Mouse (Mus musculus) heart, postnatal 0 days (tissue): ENCODE measurements around the gene Deup1. TPM values are rescaled to one million over a fixed set of nuclear protein-coding genes. Genes with fewer than 3 reads are reported as not detected.
"Not testable (repeated sequence)": the region's sequence is repeated elsewhere in the genome, so short reads cannot be mapped to it uniquely, and the experiment has no call there.

Experiments used
- ATAC-seq: fragments of 200-750 bp; cut with Nextera tagmentation; 2 replicates; pipeline ENCODE4 v1.8.0; 2017; ENCODE audit warnings: low read depth, moderate number of reproducible peaks, moderate library complexity; ENCODE audit not compliant: insufficient read depth
- DNase-seq: peaks from one replicate; pipeline ENCODE4 v3.0.0-alpha.2; 2016; ENCODE audit warnings: low spot score
- H3K27ac ChIP-seq: fragments of 300-500 bp; sonication (generic); 2 replicates; pipeline ENCODE4 v1.5.1; 2014; ENCODE audit warnings: low read depth, mild to moderate bottlenecking
- H3K27me3 ChIP-seq: fragments of 300-500 bp; sonication (generic); 2 replicates; pipeline ENCODE4 v1.6.1; 2014; ENCODE audit warnings: low read length, mixed read lengths; ENCODE audit not compliant: control insufficient read depth, insufficient read depth
- H3K36me3 ChIP-seq: fragments of 300-500 bp; sonication (generic); replicated peaks from 2 replicates; pipeline ENCODE4 v1.6.1; 2014; ENCODE audit warnings: low read length, mixed read lengths; ENCODE audit not compliant: control insufficient read depth, insufficient read depth
- H3K4me1 ChIP-seq: fragments of 300-500 bp; sonication (generic); 2 replicates; pipeline ENCODE4 v1.6.1; 2014; ENCODE audit warnings: antibody characterized with exemption; ENCODE audit not compliant: control insufficient read depth, insufficient read depth
- H3K4me2 ChIP-seq: fragments of 300-500 bp; sonication (generic); 2 replicates; pipeline ENCODE4 v1.6.1; 2014; ENCODE audit warnings: low read depth, mild to moderate bottlenecking, low read length, moderate library complexity
- H3K4me3 ChIP-seq: fragments of 300-500 bp; sonication (generic); 2 replicates; pipeline ENCODE4 v1.5.1; 2014; ENCODE audit warnings: low read depth, low read length
- H3K9ac ChIP-seq: fragments of 300-500 bp; sonication (generic); replicated peaks from 2 replicates; pipeline ENCODE4 v1.6.1; 2014; ENCODE audit warnings: low read depth, low read length, mixed read lengths
- H3K9me3 ChIP-seq: fragments of 300-500 bp; sonication (generic); replicated peaks from 2 replicates; pipeline ENCODE4 v1.6.1; 2016; ENCODE audit warnings: low read length; ENCODE audit not compliant: control insufficient read depth
- CTCF ChIP-seq: IDR thresholded peaks from 2 replicates; pipeline ENCODE4 v1.5.1; 2016; ENCODE audit warnings: antibody characterized with exemption, control low read depth, low read depth
- EP300 ChIP-seq: IDR thresholded peaks from 2 replicates; pipeline ENCODE4 v1.6.1; 2016; ENCODE audit warnings: antibody characterized with exemption, low read depth
- WGBS: fragments of 180-500 bp; shearing (Covaris S2); extraction: QIAGEN DNeasy Blood & Tissue Kit; methylation state at CpG from one replicate; pipeline ENCODE4 v1.1.7; 2014; 5-methylcytosine and 5-hydroxymethylcytosine counted together
- polyA plus RNA-seq: library from polyadenylated mRNA; unstranded; fragments of >200 nt; fragmentation: Nextera tagmentation; extraction: Ambion mirVana; gene quantifications from 2 replicates; pipeline ENCODE4 v1.2.1, GENCODE M21; 2015
- total RNA-seq: library from RNA; depleted of rRNA; stranded (reverse); fragments of >200 nt; gene quantifications from 2 replicates; pipeline ENCODE4 v1.2.3, GENCODE M21; 2014; ENCODE audit warnings: low replicate concordance

The Deup1 gene
- total and polyA plus RNA-seq, 2 experiments from 2014 or later = 0.15 TPM; not detected in 1

DNA sequence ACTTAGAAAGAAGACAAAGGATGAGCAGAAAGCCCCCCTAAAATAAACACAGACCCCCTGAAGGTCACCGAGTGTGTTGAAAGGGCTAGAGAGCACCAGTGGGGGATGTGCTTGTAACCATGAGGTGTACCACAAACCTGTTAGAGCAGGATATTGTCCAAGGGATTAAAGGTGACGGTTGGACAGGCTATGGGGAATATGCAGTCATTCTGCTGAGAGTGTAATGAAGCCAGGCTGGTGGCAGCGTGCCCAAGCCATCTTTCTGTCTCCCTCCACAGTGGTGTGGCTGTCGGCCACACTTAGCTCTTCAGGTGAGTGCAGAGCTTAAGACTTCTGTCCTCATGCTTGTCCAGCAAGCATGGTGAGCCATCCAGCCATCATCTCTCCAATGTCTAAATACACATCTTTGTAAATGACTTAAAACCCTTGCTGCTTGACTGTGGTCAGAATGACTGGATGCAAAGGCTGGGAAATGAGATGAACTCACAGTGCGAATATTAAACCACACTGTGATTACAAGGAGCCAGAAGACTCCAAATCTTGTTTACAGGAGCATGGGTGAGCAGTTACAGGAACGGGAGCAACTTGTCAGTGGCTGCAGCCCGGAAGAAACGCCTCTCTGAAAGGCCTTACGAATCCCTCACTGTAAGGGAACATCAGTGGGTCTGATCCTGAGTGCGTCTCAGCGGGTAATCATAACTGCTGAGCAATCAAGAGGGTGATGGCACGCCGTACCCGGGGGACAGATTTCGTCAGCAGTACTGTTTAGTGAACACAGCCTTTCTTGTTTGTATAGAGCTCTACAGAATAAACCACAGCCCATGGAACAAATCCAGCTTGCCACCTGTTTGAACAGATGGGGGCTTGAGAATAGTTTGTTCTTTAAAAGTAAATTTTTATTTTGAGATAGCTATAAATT, 75.5 kb downstream of the Deup1 start:
- no peak overlapping the region for H3K4me3 ChIP-seq
- WGBS = 73% methylated on average over 15 of the region's 15 CpGs
- ATAC-seq (no peak), DNase-seq (no peak)
- no peaks in the 10 kb centered on the region for H3K36me3 ChIP-seq
- H3K27me3 ChIP-seq = no peaks in the 10 kb centered on the region
- no peaks in the 10 kb centered on the region for H3K4me1 ChIP-seq
- no peaks in the 10 kb centered on the region for H3K9me3 ChIP-seq
- H3K4me2 ChIP-seq = no peak overlapping the region
- TF ChIP-seq EP300 (no peak), CTCF (no peak)
- no peak overlapping the region for H3K27ac ChIP-seq
- H3K9ac ChIP-seq = no peak overlapping the region

DNA sequence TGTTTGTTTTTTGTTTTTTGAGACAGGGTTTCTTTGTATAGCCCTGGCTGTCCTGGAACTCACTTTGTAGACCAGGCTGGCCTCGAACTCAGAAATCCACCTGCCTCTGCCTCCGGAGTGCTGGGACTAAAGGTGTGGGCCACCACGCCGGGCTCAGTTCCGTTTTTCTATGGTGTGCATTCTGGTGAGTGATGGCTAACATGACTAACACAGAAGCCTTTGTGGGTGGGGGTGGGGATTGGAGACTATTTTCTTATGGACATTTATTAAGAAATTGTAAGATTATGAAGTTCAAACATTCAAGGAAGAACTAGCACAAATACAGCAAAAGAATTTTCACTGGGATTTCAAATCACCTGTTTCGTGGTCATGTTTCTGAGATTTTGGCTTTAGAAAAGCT, 76.7 kb downstream of the Deup1 start:
- not testable (repeated sequence) for H3K36me3 ChIP-seq, H3K4me3 ChIP-seq, ATAC-seq, H3K27me3 ChIP-seq, H3K27ac ChIP-seq, H3K9me3 ChIP-seq, H3K9ac ChIP-seq, DNase-seq, H3K4me1 ChIP-seq, H3K4me2 ChIP-seq
- 86% methylated on average over 6 of the region's 6 CpGs for WGBS

DNA sequence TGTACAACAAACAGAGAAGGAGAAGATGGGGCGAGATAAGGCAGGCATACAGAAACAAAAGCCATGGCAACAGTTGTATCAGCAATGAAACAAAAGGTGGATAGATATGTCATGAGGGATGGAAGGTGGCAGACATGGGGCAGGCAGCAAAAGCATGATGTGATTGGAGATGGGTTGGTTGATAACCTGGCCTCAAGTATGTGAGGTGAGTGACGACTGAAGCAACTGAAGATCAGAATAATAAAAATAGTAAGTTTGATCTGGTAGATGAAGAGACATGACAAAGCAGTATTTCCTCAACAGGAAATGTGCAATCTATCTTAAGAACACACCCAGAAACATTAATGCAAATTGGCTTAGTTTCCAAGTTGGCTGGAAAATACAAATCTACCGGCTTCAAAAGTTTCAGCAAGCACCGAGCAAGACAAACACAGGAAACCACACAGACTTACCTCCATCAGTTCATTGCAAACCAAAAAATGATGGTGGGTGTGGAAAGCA, 77.2 kb downstream of the Deup1 start:
- Histone ChIP-seq H3K9ac (no peak overlapping the region), H3K4me3 (no peak overlapping the region), H3K27ac (no peak overlapping the region), H3K36me3 (no peaks in the 10 kb centered on the region), H3K4me1 (no peaks in the 10 kb centered on the region), H3K9me3 (no peaks in the 10 kb centered on the region), H3K4me2 (no peak overlapping the region), H3K27me3 (no peaks in the 10 kb centered on the region)
- TF ChIP-seq EP300 = no peak
- TF ChIP-seq CTCF = no peak
- 73% methylated on average over 4 of the region's 4 CpGs for WGBS
- DNase-seq = no peak
- no peak for ATAC-seq

DNA sequence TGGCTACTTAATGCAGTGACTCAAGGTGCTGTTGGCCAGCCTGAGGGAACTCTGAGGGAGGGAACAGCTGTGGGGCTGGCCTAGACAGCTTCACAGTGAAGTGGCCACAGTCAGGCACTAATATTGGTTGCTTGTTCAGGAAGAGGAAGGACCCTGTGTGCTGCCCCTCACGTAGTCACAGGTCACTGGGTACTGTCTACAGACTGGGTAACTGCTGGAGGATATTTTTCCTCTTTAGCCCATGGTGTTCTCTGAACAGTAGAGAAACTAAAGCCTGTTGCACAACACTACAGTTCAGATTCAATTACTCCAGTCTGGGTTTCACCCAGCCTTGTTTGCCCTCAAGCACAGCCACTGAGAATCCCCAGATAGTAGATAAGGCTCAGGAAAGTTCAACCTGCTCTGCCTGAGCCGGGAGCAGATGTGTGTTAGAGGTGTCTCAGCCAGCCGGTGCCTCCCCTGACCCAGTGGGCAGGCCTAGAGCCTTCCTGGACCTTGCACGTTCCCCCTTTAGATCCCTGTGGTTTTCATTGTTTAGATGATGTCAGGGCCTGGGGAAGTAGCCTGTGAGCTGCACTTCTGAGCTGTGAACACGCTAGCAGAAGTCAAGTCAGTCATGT, 85.9 kb downstream of the Deup1 start:
- TF ChIP-seq CTCF (no peak), EP300 (no peak)
- WGBS = 51% methylated on average over 5 of the region's 5 CpGs
- no peaks in the 10 kb centered on the region for H3K27me3 ChIP-seq

DNA sequence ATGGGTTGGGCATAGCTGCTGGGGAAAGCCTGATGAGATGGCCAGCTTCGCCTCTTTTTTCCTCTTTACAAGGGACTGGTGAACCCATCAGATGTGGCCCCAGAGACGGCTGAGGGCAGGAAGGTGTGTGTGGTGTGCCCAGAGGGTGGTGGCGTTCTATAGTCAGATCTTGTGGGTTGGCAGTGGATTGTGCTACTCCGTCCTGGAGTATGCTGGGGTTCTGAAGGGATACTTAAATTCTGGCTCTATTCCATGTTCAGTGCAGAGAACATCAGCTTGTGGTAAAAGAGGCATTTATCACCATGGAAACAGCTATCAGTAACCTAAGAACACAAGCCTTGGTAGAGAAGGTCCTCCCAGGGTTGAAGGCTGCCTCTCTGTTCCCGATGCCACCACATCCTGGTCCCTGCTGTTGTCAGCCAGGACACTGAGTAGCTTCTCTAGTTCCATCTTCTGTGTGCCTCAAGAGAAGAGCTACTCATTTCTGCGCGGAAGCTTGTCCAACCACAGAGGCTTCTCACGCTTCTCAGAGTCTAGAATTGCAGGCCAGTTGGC, 88.7 kb downstream of the Deup1 start:
- H3K4me2 ChIP-seq = no peak overlapping the region
- H3K4me3 ChIP-seq = no peak overlapping the region
- no peak for ATAC-seq
- no peak overlapping the region for H3K9ac ChIP-seq
- H3K9me3 ChIP-seq = no peaks in the 10 kb centered on the region
- TF ChIP-seq CTCF (no peak), EP300 (no peak)
- 0 out of 2 replicates have a peak, but pooled peaks cover 5% of the 10 kb centered on the region for H3K36me3 ChIP-seq
- 74% methylated on average over 8 of the region's 8 CpGs for WGBS
- no peak overlapping the region for H3K27ac ChIP-seq
- no peak for DNase-seq
- H3K4me1 ChIP-seq = peaks cover 19% of the 10 kb centered on the region
- no peaks in the 10 kb centered on the region for H3K27me3 ChIP-seq

More for the DNA sequence above, 85.9 kb downstream of the Deup1 start:
- no peak overlapping the region for H3K27ac ChIP-seq
- no peak overlapping the region for H3K9ac ChIP-seq
- no peak overlapping the region for H3K4me2 ChIP-seq
- no peaks in the 10 kb centered on the region for H3K4me1 ChIP-seq
- ATAC-seq = no peak
- no peaks in the 10 kb centered on the region for H3K9me3 ChIP-seq
- H3K4me3 ChIP-seq = no peak overlapping the region
- 0 out of 2 replicates have a peak, but pooled peaks cover 5% of the 10 kb centered on the region for H3K36me3 ChIP-seq
- DNase-seq = no peak
